Mouse (Mus musculus): Measurements from ENCODE around the gene Syne2. TPM values are rescaled to one million over a fixed set of nuclear protein-coding genes. Genes with fewer than 3 reads are reported as not detected.
A peak's percentile ranks its signal among the peaks of the same experiment; 100 is the strongest.

The Syne2 gene
- total RNA-seq, 2 experiments from 2014 or later = 21.6 to 22.7 TPM

DNA sequence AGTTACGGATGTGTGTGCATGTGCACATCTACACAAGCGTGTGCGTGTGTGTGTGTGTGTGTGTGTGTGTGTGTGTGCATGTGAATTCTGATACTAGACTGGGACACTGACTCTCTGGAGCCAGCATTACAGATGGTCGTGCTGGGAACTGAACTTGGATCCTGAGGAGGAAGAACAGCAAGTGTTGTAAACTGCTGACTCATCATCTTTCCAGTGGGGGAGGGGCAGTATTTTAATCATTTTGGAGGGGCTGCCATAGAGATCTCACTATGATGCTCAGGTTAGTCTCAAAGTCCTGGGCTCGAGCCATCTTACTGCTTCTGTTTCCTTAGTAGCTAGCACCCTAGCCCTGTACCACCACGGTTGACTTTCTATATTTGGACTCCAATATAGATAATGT is 5.5 kb downstream of the Syne2 start:
- DNase-seq (ENCODE audit: low spot score in 2 of 2) = no peak
- intact Hi-C loops (cut with DNase I) = no loop called here

DNA sequence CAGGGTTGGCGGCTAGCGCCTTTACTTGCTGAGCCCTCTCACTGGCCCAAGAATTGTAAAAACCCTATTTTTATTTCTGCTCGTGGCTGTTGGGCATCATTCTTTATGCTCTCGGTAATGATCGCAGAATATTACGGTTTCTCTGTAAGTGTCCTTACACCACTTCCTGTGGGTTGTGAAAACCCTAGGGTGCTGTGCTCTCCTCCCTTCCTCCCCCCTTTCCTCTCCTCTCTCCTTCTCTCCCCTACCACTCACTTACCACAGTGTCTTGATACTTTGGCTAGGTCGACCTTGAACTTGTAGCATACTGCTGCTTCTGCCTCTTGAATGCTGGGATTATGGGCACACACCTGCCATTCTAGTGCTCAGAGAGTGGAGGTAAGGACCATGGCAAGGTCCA is 7.5 kb downstream of the Syne2 start:
- intact Hi-C loops (cut with DNase I) = no loop called here

GRCm38 (mm10) chr12:75826699-75827353 is 8.9 kb downstream of the Syne2 start:
- no peak for DNase-seq (ENCODE audit: low spot score in 2 of 2)
- intact Hi-C loops (cut with DNase I) = no loop called here

More for the DNA sequence above, 7.5 kb downstream of the Syne2 start:
- DNase-seq (ENCODE audit: low spot score in 2 of 2) = no peak

- intact Hi-C loops (cut with DNase I) = no loop called here
- no peak for DNase-seq (ENCODE audit: low spot score in 2 of 2)
Measured at GRCm38 (mm10) chr12:75827751-75828150, 9.8 kb downstream of the Syne2 start.

DNA sequence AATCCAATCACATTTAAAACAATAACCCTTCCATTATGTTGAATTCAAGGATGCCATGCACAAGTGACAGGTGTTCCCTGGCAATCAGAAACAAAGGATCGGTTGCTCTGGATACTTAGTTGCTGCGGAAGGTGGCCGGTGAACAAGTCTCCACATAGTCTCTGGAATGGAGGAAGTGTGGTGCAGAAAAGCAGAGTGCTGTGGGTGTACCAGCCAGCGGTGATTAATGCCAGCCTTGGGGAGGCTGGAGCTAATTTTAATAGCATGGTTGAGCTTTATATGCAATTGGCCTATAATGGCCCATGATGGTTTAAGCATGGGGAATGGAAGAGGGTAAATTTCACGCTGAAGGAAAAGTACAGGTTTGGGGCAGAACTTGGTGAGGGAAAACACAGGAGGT is 11.7 kb downstream of the Syne2 start:
- intact Hi-C loops (cut with DNase I) = no loop called here
- DNase-seq (ENCODE audit: low spot score in 2 of 2) = no peak

DNA sequence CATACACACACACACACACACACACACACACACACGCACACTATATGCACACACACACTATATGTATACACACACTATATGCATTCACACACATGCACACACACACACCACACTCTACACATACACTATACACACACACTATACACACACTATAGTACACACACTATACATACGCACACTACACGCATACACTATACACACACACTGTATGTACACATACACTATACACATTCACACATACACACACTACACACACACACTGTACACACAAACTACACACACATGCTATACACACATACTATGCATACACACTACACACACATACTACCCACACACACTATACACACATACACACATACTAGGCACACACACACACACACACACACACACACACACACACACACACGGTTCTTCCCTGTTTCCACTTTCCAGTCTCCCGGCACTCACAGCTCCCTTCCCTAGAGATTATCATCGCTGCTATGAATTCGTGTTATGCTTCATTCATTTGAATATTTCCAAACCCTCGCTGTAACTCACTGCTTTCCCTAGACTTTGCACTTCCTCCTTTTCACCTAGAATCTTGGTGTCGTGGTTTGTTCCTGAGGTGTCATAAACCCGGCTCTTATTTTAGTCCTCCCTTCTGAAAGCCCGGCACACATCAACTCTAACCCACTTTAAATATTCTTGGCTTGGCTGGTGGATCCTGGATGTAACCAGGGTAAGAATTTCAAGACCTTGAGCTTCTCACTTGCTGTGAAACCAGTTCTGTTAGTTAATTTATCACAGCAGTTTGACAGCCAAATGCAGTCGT is 15.4 kb downstream of the Syne2 start:
- intact Hi-C loops (cut with DNase I) = no loop called here
- DNase-seq (ENCODE audit: low spot score in 2 of 2) = peak in 1 of 2 experiments; percentile 22

GRCm38 (mm10) chr12:75833960-75834729 is 16.2 kb downstream of the Syne2 start:
- intact Hi-C loops (cut with DNase I) = no loop called here
- no peak for DNase-seq (ENCODE audit: low spot score in 2 of 2)

GRCm38 (mm10) chr12:75836524-75836962 is 18.6 kb downstream of the Syne2 start:
- DNase-seq (ENCODE audit: low spot score in 2 of 2) = no peak
- intact Hi-C loops (cut with DNase I) = no loop called here

- no peak for DNase-seq (ENCODE audit: low spot score in 2 of 2)
- intact Hi-C loops (cut with DNase I) = no loop called here
Measured at GRCm38 (mm10) chr12:75837462-75837861, 19.5 kb downstream of the Syne2 start.

- no peak for DNase-seq (ENCODE audit: low spot score in 2 of 2)
- intact Hi-C loops (cut with DNase I) = no loop called here
Measured at GRCm38 (mm10) chr12:75839083-75839736, 21.3 kb downstream of the Syne2 start.

- no peak for DNase-seq (ENCODE audit: low spot score in 2 of 2)
- intact Hi-C loops (cut with DNase I) = no loop called here
Measured at GRCm38 (mm10) chr12:75841183-75841582, 23.2 kb downstream of the Syne2 start.

DNA sequence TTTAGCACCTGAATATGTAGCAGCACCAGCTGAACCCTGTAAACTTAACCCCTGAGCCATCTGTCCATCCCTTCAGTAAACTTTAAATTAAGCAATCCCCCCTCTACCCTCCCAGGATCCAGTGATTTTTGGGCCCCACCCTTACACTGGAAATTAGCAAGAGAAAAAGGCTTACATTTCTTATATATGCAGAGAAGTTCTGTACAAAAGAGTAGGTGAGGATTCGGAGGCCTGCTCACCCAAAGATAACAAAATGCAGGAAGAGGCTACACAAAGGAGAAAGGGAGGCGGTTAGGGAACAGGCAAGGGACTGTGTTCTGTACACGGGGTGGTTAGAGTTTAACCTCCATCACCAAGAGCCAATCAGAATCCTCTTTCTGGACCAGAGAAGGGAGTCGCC is 26.4 kb downstream of the Syne2 start:
- intact Hi-C loops (cut with DNase I) = no loop called here
- DNase-seq (ENCODE audit: low spot score in 2 of 2) = no peak

DNA sequence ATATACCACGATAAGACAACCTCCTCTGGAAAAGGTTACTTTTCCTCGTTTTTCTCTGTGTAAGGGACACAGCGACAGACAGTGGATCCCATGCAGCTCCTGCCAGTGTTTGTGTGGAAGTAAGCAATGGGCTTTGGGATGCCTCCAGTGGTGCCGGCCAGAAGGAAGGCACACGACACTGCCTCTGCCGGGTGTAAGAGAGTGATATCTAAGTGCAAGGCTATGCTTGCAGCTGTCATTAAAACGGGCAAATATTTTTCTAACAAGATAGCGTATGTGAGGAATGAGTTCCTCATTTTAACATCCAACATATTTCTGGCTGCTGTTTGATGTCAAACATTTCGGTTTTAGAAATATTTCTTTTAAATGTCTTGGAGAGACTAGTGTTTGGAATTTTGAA is 27.1 kb downstream of the Syne2 start:
- no peak for DNase-seq (ENCODE audit: low spot score in 2 of 2)
- intact Hi-C loops (cut with DNase I) = no loop called here

GRCm38 (mm10) chr12:75846513-75846912 is 28.6 kb downstream of the Syne2 start:
- no peak for DNase-seq (ENCODE audit: low spot score in 2 of 2)
- intact Hi-C loops (cut with DNase I) = no loop called here

- intact Hi-C loops (cut with DNase I) = no loop called here
Measured at GRCm38 (mm10) chr12:75850205-75850604, 32.3 kb downstream of the Syne2 start.

GRCm38 (mm10) chr12:75851481-75851880 is 33.5 kb downstream of the Syne2 start:
- DNase-seq (ENCODE audit: low spot score in 2 of 2) = no peak
- intact Hi-C loops (cut with DNase I) = no loop called here

More at GRCm38 (mm10) chr12:75850205-75850604, 32.3 kb downstream of the Syne2 start:
- no peak for DNase-seq (ENCODE audit: low spot score in 2 of 2)

GRCm38 (mm10) chr12:75852384-75852783 is 34.5 kb downstream of the Syne2 start:
- no peak for DNase-seq (ENCODE audit: low spot score in 2 of 2)
- intact Hi-C loops (cut with DNase I) = no loop called here

GRCm38 (mm10) chr12:75853559-75853958 is 35.6 kb downstream of the Syne2 start:
- intact Hi-C loops (cut with DNase I) = no loop called here
- no peak for DNase-seq (ENCODE audit: low spot score in 2 of 2)

DNA sequence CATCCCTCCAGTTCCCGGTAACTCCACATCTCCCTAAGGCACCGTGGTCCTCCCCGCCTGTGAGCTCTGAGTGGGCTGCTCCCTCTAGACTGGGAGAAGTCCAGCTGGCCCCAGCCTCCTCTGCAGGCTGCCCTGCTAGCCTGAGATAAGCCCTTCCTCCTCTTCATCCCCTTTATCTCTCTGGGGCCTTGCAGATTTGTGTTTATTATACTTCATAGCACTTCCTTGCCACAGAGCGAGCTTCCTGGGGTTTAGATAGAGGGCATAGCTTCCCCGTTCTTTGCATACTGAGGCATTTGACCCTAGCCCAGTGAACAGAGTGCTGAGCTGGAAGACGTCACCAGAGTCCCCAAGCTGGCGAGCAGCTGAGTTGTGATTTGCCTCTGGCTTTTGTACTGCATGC is 37.1 kb downstream of the Syne2 start:
- DNase-seq (ENCODE audit: low spot score in 2 of 2) = no peak
- intact Hi-C loops (cut with DNase I) = no loop called here

DNA sequence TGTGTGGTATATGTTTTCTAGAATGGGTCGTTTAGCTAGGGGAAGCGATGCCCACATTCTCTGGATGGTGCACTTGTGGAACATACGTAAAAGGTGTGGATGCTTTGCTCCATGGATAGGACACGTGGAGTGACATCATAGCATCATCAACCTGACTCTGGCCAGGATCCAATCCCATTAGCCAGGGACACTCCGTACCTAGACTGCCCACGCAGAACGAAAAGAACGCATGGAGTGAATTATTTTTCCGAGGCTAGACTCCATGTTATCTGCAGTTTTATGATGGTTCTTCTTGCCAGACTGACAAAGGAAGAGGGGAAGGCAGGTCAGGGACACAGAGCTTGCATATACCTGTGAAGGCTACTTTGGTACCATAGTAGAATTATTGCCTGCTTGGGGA is 37.7 kb downstream of the Syne2 start:
- intact Hi-C loops (cut with DNase I) = no loop called here
- DNase-seq (ENCODE audit: low spot score in 2 of 2) = no peak

All from left cerebral cortex, postnatal 14 days (tissue).